Mouse (Mus musculus) kidney, postnatal 0 days (tissue): ENCODE results near the gene Smc2. TPM values are rescaled to one million over a fixed set of nuclear protein-coding genes. Genes with fewer than 3 reads are reported as not detected.

Source experiments
- ATAC-seq: fragments of 200-750 bp; cut with Nextera tagmentation; replicated peaks from 2 replicates; pipeline ENCODE4 v1.8.0; 2017; ENCODE audit warnings: low read depth, moderate number of reproducible peaks, moderate TSS enrichment, moderate library complexity; ENCODE audit not compliant: low FRiP score
- DNase-seq: peaks from one replicate; pipeline ENCODE4 v3.0.0-alpha.2; 2016; ENCODE audit warnings: low spot score
- H3K27ac ChIP-seq: fragments of 300-500 bp; sonication (generic); 2 replicates; pipeline ENCODE4 v1.5.1; 2014; ENCODE audit warnings: mild to moderate bottlenecking
- H3K27me3 ChIP-seq: fragments of 300-500 bp; sonication (generic); 2 replicates; pipeline ENCODE4 v1.6.1; 2014; ENCODE audit warnings: low read length, mixed read lengths; ENCODE audit not compliant: insufficient read depth
- H3K36me3 ChIP-seq: fragments of 300-500 bp; sonication (generic); 2 replicates; pipeline ENCODE4 v1.6.1; 2014; ENCODE audit warnings: low read length, mixed read lengths; ENCODE audit not compliant: insufficient read depth
- H3K4me1 ChIP-seq: fragments of 300-500 bp; sonication (generic); replicated peaks from 2 replicates; pipeline ENCODE4 v1.6.1; 2014; ENCODE audit warnings: antibody characterized with exemption, low read length, mixed read lengths; ENCODE audit not compliant: insufficient read depth
- H3K4me2 ChIP-seq: fragments of 300-500 bp; sonication (generic); 2 replicates; pipeline ENCODE4 v1.6.1; 2014; ENCODE audit warnings: mild to moderate bottlenecking, low read length, moderate library complexity, mixed read lengths
- H3K4me3 ChIP-seq: fragments of 300-500 bp; sonication (generic); replicated peaks from 2 replicates; pipeline ENCODE4 v1.5.1; 2014; ENCODE audit warnings: low read depth, low read length
- H3K9ac ChIP-seq: fragments of 300-500 bp; sonication (generic); 2 replicates; pipeline ENCODE4 v1.6.1; 2014; ENCODE audit warnings: low read depth, low read length
- H3K9me3 ChIP-seq: fragments of 300-500 bp; sonication (generic); replicated peaks from 2 replicates; pipeline ENCODE4 v1.6.1; 2016; ENCODE audit warnings: low read length, inconsistent platforms, mixed read lengths
- CTCF ChIP-seq: IDR thresholded peaks from 2 replicates; pipeline ENCODE4 v1.5.1; 2016; ENCODE audit warnings: antibody characterized with exemption, low read depth, mild to moderate bottlenecking, moderate library complexity
- WGBS: fragments of 180-500 bp; shearing (Covaris S2); extraction: QIAGEN DNeasy Blood & Tissue Kit; methylation state at CpG from one replicate; pipeline ENCODE4 v1.1.7; 2014; 5-methylcytosine and 5-hydroxymethylcytosine counted together
- polyA plus RNA-seq: library from polyadenylated mRNA; unstranded; fragments of >200 nt; fragmentation: Nextera tagmentation; extraction: Ambion mirVana; gene quantifications from 2 replicates; pipeline ENCODE4 v1.2.1, GENCODE M21; 2015

Gene Smc2
- polyA plus RNA-seq, 1 experiment from 2014 or later: 123 TPM

DNA sequence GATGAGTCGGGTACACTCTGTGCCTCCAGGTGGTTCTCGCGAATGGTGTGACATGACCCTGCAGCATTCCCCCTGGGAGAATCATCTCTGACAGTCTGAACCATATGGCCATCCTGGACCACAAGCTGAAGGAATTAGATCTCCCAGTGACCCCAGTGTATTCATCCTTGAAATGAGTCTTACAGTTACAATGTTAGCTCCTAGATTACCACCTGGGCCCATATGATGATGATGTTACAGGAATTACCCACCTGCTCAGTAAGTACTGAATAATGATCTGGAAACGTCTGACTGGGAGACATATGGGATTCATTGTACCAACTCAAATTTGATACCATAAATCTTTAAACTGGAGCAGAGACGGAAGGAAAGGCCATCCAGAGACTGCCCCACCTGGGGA is 87.4 kb downstream of the Smc2 start:
- no peak overlapping the region for H3K4me2 ChIP-seq
- no peak overlapping the region for H3K27ac ChIP-seq
- no peaks in the 10 kb centered on the region for H3K4me1 ChIP-seq
- H3K9ac ChIP-seq: no peak overlapping the region
- no peak for TF ChIP-seq CTCF
- H3K9me3 ChIP-seq: no peaks in the 10 kb centered on the region
- WGBS: 50% methylated on average over 5 of the region's 5 CpGs
- ATAC-seq (no peak), DNase-seq (no peak)
- no peaks in the 10 kb centered on the region for H3K36me3 ChIP-seq
- H3K4me3 ChIP-seq: no peak overlapping the region
- no peaks in the 10 kb centered on the region for H3K27me3 ChIP-seq

DNA sequence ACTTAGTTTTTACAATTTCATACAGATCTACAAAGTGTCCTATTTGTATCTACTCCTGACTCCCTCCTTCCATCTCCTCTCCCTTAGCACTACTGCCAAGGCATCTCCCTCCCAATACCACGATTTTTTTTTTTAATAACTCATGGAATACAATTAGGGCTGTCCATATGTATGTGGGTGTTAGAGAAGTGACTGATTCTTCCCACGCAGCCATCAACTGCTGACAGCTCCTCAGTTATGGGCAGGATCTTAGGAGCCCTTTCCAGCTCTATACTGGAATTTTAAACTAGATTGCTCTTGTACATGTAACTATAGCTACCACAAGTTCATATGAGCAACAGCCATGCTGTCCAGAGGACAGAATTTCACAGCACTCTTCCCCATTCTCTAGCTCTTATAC is 91.6 kb downstream of the Smc2 start:
- Histone ChIP-seq H3K4me3 (no peak overlapping the region), H3K27me3 (no peaks in the 10 kb centered on the region), H3K4me2 (no peak overlapping the region), H3K9me3 (no peaks in the 10 kb centered on the region), H3K4me1 (no peaks in the 10 kb centered on the region), H3K9ac (no peak overlapping the region), H3K36me3 (no peaks in the 10 kb centered on the region), H3K27ac (no peak overlapping the region)
- ATAC-seq: no peak
- DNase-seq: no peak
- WGBS: 74% methylated on average over 2 of the region's 2 CpGs
- no peak for TF ChIP-seq CTCF

Other genes starting within 250 kb of the Smc2 start
- gene Vma21-ps, start 58.0 kb downstream of the Smc2 start, polyA plus RNA-seq: 0.75 TPM in 1 of 2 replicates, not detected in the other
- not detected in 2 replicates for gene Toporsl, start 157.0 kb downstream of the Smc2 start, polyA plus RNA-seq